Mouse (Mus musculus) forebrain, embryonic 12.5 days (tissue): Measurements from ENCODE around the gene 1700016H13Rik. TPM values are rescaled to one million over a fixed set of nuclear protein-coding genes. Genes with fewer than 3 reads are reported as not detected.

Source experiments
- polyA plus RNA-seq: library from polyadenylated mRNA; unstranded; fragments of >200 nt; fragmentation: Nextera tagmentation; extraction: Ambion mirVana; gene quantifications from 2 replicates; pipeline ENCODE4 v1.2.1, GENCODE M21; 2016

The 1700016H13Rik gene
- polyA plus RNA-seq, 1 experiment from 2014 or later, result not detected

Other genes with a start within 250 kb of the 1700016H13Rik start
- 13.8 and 14.4 TPM in 2 replicates for gene Ptpn13, start 230.8 kb downstream of the 1700016H13Rik start, polyA plus RNA-seq
- 0.09 TPM in 1 of 2 replicates, not detected in the other for gene Slc10a6, start 26.6 kb downstream of the 1700016H13Rik start, polyA plus RNA-seq
- 3.7 and 4.3 TPM in 2 replicates for gene Aff1, start 36.4 kb upstream of the 1700016H13Rik start, polyA plus RNA-seq